Mouse (Mus musculus) left cerebral cortex, adult 11 months (tissue): ENCODE measurements around the gene Stk11.

ENCODE experiments used
- DNase-seq: peaks from one replicate; pipeline ENCODE4 v3.0.0; 2022; ENCODE audit warnings: low spot score

Gene Stk11

GRCm38 (mm10) chr10:80115290-80115943 is at the start of gene Stk11:
Gene Stk11, plus strand, starts transcription at chr10:80115803.
- DNase-seq = peak; percentile 99

- DNase-seq = no peak
Measured at GRCm38 (mm10) chr10:80069251-80069650, 46.4 kb upstream of the Stk11 start.

GRCm38 (mm10) chr10:80069948-80070450 is 45.6 kb upstream of the Stk11 start:
- DNase-seq = no peak

- DNase-seq = peak; percentile 52
Measured at GRCm38 (mm10) chr10:80070837-80071515, 44.6 kb upstream of the Stk11 start.

GRCm38 (mm10) chr10:80071516-80071900 is 44.1 kb upstream of the Stk11 start:
- no peak for DNase-seq

GRCm38 (mm10) chr10:80072623-80073489 is 42.7 kb upstream of the Stk11 start:
- no peak for DNase-seq

- no peak for DNase-seq
Measured at GRCm38 (mm10) chr10:80074813-80075601, 40.6 kb upstream of the Stk11 start.

GRCm38 (mm10) chr10:80075924-80076323 is 39.7 kb upstream of the Stk11 start:
- no peak for DNase-seq

- DNase-seq = no peak
Measured at GRCm38 (mm10) chr10:80076386-80076785, 39.2 kb upstream of the Stk11 start.

GRCm38 (mm10) chr10:80077312-80077711 is 38.3 kb upstream of the Stk11 start:
- DNase-seq = no peak

- no peak for DNase-seq
Measured at GRCm38 (mm10) chr10:80078366-80078765, 37.2 kb upstream of the Stk11 start.

GRCm38 (mm10) chr10:80080396-80081070 is 35.1 kb upstream of the Stk11 start:
- no peak for DNase-seq

GRCm38 (mm10) chr10:80081075-80081474 is 34.5 kb upstream of the Stk11 start:
- DNase-seq = no peak

- DNase-seq = no peak
Measured at GRCm38 (mm10) chr10:80084817-80085487, 30.7 kb upstream of the Stk11 start.

- no peak for DNase-seq
Measured at GRCm38 (mm10) chr10:80086847-80087246, 28.8 kb upstream of the Stk11 start.

- DNase-seq = no peak
Measured at GRCm38 (mm10) chr10:80087483-80087882, 28.1 kb upstream of the Stk11 start.

- DNase-seq = no peak
Measured at GRCm38 (mm10) chr10:80089146-80089545, 26.5 kb upstream of the Stk11 start.

GRCm38 (mm10) chr10:80091527-80091926 is 24.1 kb upstream of the Stk11 start:
- no peak for DNase-seq

GRCm38 (mm10) chr10:80092690-80093089 is 22.9 kb upstream of the Stk11 start:
- no peak for DNase-seq

GRCm38 (mm10) chr10:80094085-80094484 is 21.5 kb upstream of the Stk11 start:
- no peak for DNase-seq

- no peak for DNase-seq
Measured at GRCm38 (mm10) chr10:80094684-80095083, 20.9 kb upstream of the Stk11 start.
